Mouse (Mus musculus) limb, embryonic 13.5 days (tissue): ENCODE data around the gene Hes7. TPM values are rescaled to one million over a fixed set of nuclear protein-coding genes. Genes with fewer than 3 reads are reported as not detected.

Experiments used
- ATAC-seq: fragments of 200-750 bp; cut with Nextera tagmentation; 2 replicates; pipeline ENCODE4 v1.8.0; 2017; ENCODE audit warnings: low read depth, moderate number of reproducible peaks, moderate TSS enrichment; ENCODE audit not compliant: low FRiP score
- H3K27ac ChIP-seq: fragments of 300-500 bp; sonication (generic); 2 replicates; pipeline ENCODE4 v1.5.1; 2015; ENCODE audit warnings: inconsistent platforms, mild to moderate bottlenecking, moderate library complexity
- H3K27me3 ChIP-seq: fragments of 300-500 bp; sonication (generic); 2 replicates; pipeline ENCODE4 v1.6.1; 2015; ENCODE audit warnings: mild to moderate bottlenecking, inconsistent platforms
- H3K36me3 ChIP-seq: fragments of 300-500 bp; sonication (generic); 2 replicates; pipeline ENCODE4 v1.6.1; 2015; ENCODE audit warnings: inconsistent platforms, mild to moderate bottlenecking, moderate library complexity
- H3K4me1 ChIP-seq: fragments of 300-500 bp; sonication (generic); 2 replicates; pipeline ENCODE4 v1.6.1; 2015; ENCODE audit warnings: inconsistent platforms
- H3K4me2 ChIP-seq: fragments of 300-500 bp; sonication (generic); replicated peaks from 2 replicates; pipeline ENCODE4 v1.6.1; 2015; ENCODE audit warnings: inconsistent platforms, mild to moderate bottlenecking, moderate library complexity
- H3K4me3 ChIP-seq: fragments of 300-500 bp; sonication (generic); 2 replicates; pipeline ENCODE4 v1.5.1; 2015; ENCODE audit warnings: moderate library complexity, mild to moderate bottlenecking, inconsistent platforms
- H3K9ac ChIP-seq: fragments of 300-500 bp; sonication (generic); 2 replicates; pipeline ENCODE4 v1.6.1; 2015; ENCODE audit warnings: mild to moderate bottlenecking, inconsistent platforms
- H3K9me3 ChIP-seq: fragments of 300-500 bp; sonication (generic); 2 replicates; pipeline ENCODE4 v1.6.1; 2016; ENCODE audit warnings: inconsistent platforms
- WGBS: fragments of 180-500 bp; shearing (Covaris S2); methylation state at CpG from one replicate; pipeline ENCODE4 v1.1.7; 2015; 5-methylcytosine and 5-hydroxymethylcytosine counted together
- polyA plus RNA-seq: library from polyadenylated mRNA; unstranded; fragments of >200 nt; fragmentation: Nextera tagmentation; extraction: Ambion mirVana; gene quantifications from 2 replicates; pipeline ENCODE4 v1.2.1, GENCODE M21; 2015

Gene Hes7
- polyA plus RNA-seq, result 0.74 and 1.2 TPM in 2 replicates

DNA sequence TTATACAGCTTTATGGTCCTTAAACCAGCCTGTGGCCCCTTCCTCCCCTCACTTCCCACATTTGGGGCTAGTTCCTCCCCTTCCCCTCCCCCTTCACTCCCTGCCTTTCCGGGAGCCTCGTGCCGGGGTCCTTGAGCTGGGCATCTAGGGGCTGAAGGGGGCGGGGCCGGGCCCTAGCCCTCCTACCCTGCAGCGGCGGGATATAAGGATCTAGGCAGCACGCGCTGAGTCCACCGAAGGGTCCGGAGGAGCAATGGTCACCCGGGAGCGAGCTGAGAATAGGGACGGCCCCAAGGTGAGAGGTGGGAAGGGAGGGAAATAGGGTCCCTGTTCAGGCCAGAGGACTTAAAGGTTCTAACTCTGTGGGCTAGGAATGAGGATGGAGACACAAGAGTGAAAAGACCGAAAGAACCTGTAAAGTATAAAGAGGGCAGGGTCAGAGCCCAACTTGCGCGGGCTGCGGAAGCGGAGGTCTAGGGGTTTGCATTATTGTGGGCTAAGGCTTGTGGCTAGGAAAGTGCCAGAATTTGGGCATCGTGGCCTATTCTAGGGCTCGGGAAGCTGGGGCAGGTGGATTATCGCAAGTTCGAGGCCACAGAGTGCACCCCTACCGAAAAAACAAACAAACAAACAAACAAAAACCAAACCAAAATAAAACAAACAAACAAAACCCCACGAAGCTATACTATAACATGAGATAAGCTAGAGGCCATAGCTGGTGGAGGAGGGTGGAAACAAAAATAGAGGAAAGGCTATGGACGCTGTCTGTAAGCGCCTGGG, at the start of gene Hes7:
Hes7 (plus strand) TSS at position 184 of the 780 bp plus-strand sequence.
- Histone ChIP-seq H3K9me3 (no peaks in the 10 kb centered on the region), H3K9ac (peak within 1 kb of the TSS; percentile 79), H3K36me3 (no peaks in the 10 kb centered on the region), H3K4me2 (peak within 1 kb of the TSS; percentile 92), H3K4me3 (peak within 1 kb of the TSS; percentile 82), H3K4me1 (peaks cover 31% of the 10 kb centered on the region), H3K27me3 (peaks cover 17% of the 10 kb centered on the region), H3K27ac (no peak within 1 kb of the TSS)
- 2% methylated on average over 27 of the region's 27 CpGs for WGBS
- ATAC-seq, result no peak

DNA sequence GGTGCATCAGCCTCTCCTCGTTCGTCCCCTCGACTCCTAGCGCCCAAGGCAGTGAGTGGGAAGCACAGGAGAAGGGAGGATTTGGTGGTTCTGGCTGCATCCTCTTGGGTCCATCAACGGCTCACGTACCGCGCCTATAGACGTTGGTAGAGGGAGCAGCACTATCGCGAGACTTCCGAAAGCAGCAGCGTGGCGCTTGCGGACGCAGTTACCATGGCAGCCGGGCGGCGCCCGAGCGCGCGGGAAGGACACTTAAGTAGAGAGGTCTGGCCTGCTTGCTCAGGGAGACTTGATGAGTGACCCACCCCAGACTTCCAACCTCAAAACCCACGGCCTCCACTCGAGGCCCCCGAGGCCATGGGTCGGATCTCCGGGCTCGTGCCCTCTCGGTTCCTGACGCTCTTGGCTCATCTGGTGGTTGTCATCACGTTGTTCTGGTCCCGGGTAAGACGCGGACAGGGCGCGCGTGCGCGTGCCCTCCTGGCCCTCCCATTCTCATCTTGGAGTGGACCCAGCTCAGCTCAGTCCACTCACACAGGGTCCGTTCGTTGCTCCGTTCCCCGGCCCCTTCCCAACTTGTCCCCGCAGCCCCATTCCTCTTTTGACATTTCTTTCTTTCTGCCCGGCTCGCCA, 49.5 kb upstream of the Hes7 start, which contains the start of gene Tmem107:
Tmem107 (plus strand) TSS at position 217 of the 633 bp plus-strand sequence.
- Histone ChIP-seq H3K9ac (peak within 1 kb of the TSS; percentile 88), H3K27me3 (no peaks in the 10 kb centered on the region), H3K4me3 (peak within 1 kb of the TSS; percentile 58), H3K4me1 (peaks cover 34% of the 10 kb centered on the region), H3K4me2 (peak within 1 kb of the TSS; percentile 79), H3K27ac (peak within 1 kb of the TSS; percentile 93), H3K36me3 (no peaks in the 10 kb centered on the region), H3K9me3 (no peaks in the 10 kb centered on the region)
- WGBS, result under 1% methylated on average over 47 of the region's 47 CpGs
- ATAC-seq, result peak; percentile 91

DNA sequence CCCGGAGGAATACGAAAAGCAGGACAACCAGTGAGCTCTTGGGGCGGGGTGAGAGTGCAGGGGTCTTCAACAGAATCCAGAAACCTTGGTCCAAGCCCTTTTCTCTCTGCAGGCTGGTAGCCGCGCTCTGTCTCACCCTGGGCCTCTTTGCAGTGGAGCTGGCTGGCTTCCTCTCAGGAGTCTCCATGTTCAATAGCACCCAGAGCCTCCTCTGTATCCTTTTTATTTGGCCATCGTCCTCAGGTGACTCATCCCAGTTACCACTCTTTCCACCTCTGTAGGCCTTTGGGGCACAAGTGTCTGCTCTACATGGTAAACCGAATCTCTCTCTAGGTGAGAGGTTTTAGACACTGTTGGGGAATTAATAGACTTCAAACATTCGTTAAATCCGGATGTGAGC, 48.9 kb upstream of the Hes7 start:
- 22% methylated on average over 9 of the region's 9 CpGs for WGBS
- H3K9ac ChIP-seq, result peak overlapping the region; percentile 88

DNA sequence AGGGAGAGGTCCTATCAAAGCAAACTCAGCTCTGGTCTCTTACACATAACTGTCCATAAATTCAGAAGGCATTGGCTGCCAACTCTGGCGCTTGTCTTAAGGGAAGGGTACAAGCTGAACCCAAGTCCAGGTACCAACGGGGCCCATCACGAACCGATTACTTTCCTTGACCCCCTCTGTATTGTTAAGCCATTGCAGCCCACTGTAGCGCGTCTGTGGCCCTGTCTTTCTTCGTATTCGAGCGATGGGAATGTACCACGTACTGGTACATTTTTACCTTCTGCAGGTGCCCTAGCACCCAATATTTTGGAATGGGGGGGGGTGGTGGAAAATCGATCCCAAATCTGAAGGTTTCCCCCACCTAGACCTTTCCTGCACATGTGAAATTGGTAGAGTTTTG, 48.0 kb upstream of the Hes7 start:
- Histone ChIP-seq H3K4me2 (peak overlapping the region; percentile 60), H3K27me3 (no peaks in the 10 kb centered on the region), H3K27ac (no peak overlapping the region), H3K9ac (peak overlapping the region; percentile 51; the same call in 1 of the 2 replicates), H3K4me3 (peak overlapping the region; percentile 30), H3K4me1 (peaks cover 24% of the 10 kb centered on the region), H3K36me3 (no peaks in the 10 kb centered on the region), H3K9me3 (no peaks in the 10 kb centered on the region)
- 84% methylated on average over 11 of the region's 11 CpGs for WGBS
- ATAC-seq, result no peak

More for the DNA sequence above, 48.9 kb upstream of the Hes7 start:
- peaks cover 29% of the 10 kb centered on the region for H3K4me1 ChIP-seq
- H3K27me3 ChIP-seq, result no peaks in the 10 kb centered on the region
- no peaks in the 10 kb centered on the region for H3K36me3 ChIP-seq
- ATAC-seq, result no peak
- peak overlapping the region; percentile 58 for H3K4me3 ChIP-seq
- H3K27ac ChIP-seq, result peak overlapping the region; percentile 93; the same call in 1 of the 2 replicates
- peak overlapping the region; percentile 79 for H3K4me2 ChIP-seq
- H3K9me3 ChIP-seq, result no peaks in the 10 kb centered on the region

DNA sequence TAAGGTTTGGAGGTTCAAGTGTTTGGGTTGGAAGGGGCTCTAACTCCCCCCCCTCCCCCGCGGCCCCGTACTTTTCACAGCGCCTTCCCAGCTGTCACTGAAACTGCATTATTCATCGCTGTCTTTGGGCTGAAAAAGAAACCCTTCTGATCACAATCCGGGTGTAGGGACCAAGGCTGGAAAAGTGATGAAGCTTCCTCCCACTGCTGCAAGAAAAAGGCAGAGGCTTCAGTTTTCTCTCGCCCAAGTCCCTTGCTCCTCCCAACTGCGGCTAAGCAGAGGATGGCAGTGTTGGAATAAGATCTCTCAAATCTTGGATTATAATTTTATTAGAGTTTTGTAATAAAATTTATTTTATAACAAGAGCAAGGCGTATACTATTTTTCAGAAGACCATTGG, 47.5 kb upstream of the Hes7 start:
- Histone ChIP-seq H3K4me3 (peak overlapping the region; percentile 30), H3K9ac (peak overlapping the region; percentile 51), H3K36me3 (no peaks in the 10 kb centered on the region), H3K4me2 (peak overlapping the region; percentile 60), H3K4me1 (peaks cover 24% of the 10 kb centered on the region), H3K27me3 (no peaks in the 10 kb centered on the region), H3K9me3 (no peaks in the 10 kb centered on the region), H3K27ac (peak overlapping the region; percentile 82; the same call in 1 of the 2 replicates)
- no peak for ATAC-seq
- 8% methylated on average over 9 of the region's 9 CpGs for WGBS

DNA sequence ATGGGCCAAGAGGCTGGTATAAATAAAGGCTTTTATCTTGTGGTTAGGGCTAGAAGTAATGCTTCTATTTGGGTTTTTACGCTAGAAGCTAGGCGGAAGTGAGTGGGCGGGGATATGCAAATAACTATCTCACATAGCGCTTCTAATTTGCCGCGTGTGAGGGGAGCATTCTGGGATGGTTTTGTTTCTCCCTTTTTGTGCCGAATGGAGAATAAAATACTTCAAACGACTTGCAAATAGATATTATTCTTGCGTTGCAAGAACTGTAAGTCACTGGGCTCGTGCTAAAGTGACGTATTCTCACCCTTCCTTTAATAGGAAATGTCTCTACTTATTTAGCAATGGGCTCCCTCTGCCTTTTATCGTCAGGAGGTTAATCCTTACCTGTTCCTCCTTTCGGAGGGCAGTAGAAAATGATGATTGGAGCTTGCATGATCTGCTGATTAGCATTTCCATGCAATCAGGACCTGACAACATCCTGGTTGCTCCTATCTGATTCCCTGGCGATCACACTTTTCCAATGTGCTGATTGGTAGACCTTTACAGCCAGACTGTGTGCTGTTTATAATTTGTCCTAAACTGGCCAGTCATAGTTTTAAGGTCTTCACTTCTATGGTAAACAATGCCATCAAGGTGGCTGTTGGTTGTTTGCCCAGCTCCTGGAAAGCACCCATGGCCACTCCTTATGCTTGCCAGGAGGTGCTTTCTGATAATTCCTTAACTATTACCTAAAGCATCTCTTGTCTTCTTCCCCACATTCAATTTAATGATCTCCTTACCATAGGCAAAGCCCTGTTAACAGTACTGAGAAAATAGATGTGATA, 46.9 kb upstream of the Hes7 start:
- peak; percentile 64 for ATAC-seq
- H3K9ac ChIP-seq, result peak overlapping the region; percentile 52; the same call in 1 of the 2 replicates
- peak overlapping the region; percentile 60 for H3K4me2 ChIP-seq
- peak overlapping the region; percentile 30 for H3K4me3 ChIP-seq
- no peaks in the 10 kb centered on the region for H3K9me3 ChIP-seq
- peak overlapping the region; percentile 82 for H3K27ac ChIP-seq
- under 1% methylated on average over 14 of the region's 14 CpGs for WGBS
- peaks cover 24% of the 10 kb centered on the region for H3K4me1 ChIP-seq
- H3K36me3 ChIP-seq, result no peaks in the 10 kb centered on the region
- no peaks in the 10 kb centered on the region for H3K27me3 ChIP-seq

DNA sequence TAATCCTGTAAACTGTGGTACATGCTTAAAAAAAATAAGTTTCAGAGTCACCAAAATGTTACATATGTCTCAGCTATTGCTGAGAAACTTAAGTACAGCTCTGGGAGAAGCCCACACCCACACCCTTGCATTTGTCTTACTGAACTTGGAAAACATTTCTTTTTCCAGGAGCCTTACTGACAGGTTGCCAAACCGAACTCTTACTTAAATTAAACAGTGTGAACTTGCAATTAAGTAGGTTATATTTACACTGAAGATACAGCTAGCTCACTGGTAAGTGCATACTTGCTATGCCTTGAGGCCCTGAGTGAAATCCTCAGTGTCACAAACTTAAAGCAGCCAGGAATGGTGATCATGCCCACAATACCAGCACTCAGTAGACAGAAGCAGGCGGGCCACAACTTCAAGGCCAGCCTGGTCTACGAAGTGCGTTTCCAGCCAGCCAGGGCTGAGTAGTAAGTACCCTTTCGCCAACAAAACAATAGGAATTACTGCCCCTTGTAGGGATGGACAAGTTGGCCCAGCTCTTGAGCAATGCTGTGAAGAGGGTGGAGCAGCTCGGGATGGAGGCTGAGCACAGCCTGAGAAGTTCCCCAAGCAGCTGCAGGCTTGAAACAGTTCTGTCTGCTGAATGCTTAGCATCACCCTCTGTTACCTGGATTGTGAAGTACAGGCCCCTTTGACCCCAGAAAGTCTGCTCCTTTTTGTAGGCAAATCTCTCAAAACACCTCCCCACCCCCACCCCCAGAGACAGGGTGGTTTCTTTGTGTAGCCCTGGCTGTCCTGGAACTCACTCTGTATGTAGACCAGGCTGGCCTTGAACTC, 46.0 kb upstream of the Hes7 start:
- Histone ChIP-seq H3K27ac (peak overlapping the region; percentile 82), H3K36me3 (no peaks in the 10 kb centered on the region), H3K9me3 (no peaks in the 10 kb centered on the region), H3K4me1 (peaks cover 24% of the 10 kb centered on the region), H3K4me3 (no peak overlapping the region), H3K27me3 (no peaks in the 10 kb centered on the region), H3K9ac (no peak overlapping the region), H3K4me2 (0 out of 2 replicates have a peak overlapping the region, but pooled peaks have one; percentile 60)
- 42% methylated on average over 6 of the region's 6 CpGs for WGBS
- no peak for ATAC-seq

DNA sequence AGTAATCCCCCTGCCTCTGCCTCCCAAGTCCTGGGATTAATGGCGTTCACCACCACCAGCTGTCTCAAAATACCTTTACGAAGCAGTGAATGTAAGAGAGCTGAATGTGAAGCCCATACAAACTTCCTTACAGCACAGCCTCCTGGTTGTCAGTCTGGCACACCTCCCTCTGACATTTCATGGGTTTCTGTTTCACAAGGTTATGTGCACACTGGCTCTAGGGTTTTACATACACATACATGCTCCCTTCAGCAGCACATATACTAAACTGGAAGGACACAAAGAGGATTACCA, 45.5 kb upstream of the Hes7 start:
- Histone ChIP-seq H3K27ac (peak overlapping the region; percentile 82), H3K9me3 (no peaks in the 10 kb centered on the region), H3K4me2 (no peak overlapping the region), H3K4me1 (peaks cover 24% of the 10 kb centered on the region), H3K36me3 (no peaks in the 10 kb centered on the region), H3K4me3 (no peak overlapping the region), H3K9ac (no peak overlapping the region), H3K27me3 (no peaks in the 10 kb centered on the region)
- ATAC-seq, result no peak
- WGBS, result 43% methylated on average over 2 of the region's 2 CpGs

DNA sequence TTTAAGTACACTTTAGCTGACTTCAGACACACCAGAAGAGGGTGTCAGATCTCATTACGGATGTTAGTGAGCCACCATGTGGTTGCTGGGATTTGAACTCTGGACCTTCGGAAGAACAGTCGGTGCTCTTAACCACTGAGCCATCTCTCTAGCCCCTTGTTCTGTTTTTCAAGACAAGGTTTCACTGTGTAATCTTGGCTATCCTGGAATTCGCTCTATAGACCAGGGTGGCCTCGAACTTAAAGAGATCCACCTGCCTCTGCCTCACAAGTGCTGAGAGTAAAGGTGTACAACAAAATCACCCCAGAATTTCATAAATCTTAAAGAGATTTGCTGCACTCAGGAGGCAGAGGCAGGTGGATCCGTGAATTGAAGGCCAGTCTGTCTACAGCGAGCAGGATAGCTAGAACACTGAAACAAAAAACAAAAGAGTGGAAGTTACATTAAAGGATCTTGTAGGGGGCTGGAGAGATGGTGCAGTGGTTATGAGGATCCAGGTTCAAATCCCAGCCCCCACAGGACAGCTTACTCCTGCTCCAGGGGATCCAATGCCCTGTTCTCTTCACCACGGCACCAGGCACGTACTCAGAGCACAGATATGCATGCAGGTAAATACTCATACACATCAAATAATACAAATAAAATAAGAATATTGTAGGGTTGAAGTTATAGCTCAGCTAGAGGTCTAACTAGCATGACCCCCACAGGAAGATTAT, 44.3 kb upstream of the Hes7 start:
- no peaks in the 10 kb centered on the region for H3K36me3 ChIP-seq
- H3K4me1 ChIP-seq, result peaks cover 24% of the 10 kb centered on the region
- H3K9ac ChIP-seq, result no peak overlapping the region
- no peak overlapping the region for H3K4me3 ChIP-seq
- no peak overlapping the region for H3K4me2 ChIP-seq
- ATAC-seq, result no peak
- H3K27me3 ChIP-seq, result no peaks in the 10 kb centered on the region
- no peak overlapping the region for H3K27ac ChIP-seq
- no peaks in the 10 kb centered on the region for H3K9me3 ChIP-seq
- WGBS, result 50% methylated on average over 9 of the region's 9 CpGs

DNA sequence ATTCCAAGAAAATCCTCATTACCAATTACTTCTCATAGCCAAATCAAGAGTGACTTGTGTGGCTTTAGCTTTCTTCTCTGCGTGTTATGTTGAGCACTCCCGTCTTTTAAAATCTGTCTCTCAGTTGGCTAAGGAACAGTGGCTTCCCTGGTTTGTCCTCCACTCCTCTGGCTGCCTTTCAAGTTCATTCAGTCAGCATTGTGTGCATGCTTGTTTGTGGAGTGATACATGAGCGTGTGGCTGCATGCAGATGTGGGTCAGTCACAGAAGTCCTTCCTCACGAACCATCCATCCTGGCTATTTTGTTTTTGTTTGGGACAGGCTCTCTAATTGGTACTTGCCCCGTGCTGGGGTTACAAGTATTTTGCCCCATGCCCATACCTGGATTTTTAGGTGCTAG, 43.6 kb upstream of the Hes7 start:
- H3K4me1 ChIP-seq, result peaks cover 18% of the 10 kb centered on the region
- 75% methylated on average over 5 of the region's 5 CpGs for WGBS
- no peaks in the 10 kb centered on the region for H3K9me3 ChIP-seq
- H3K27me3 ChIP-seq, result no peaks in the 10 kb centered on the region
- no peak overlapping the region for H3K4me3 ChIP-seq
- no peak overlapping the region for H3K27ac ChIP-seq
- no peak for ATAC-seq
- H3K4me2 ChIP-seq, result no peak overlapping the region
- H3K36me3 ChIP-seq, result no peaks in the 10 kb centered on the region
- no peak overlapping the region for H3K9ac ChIP-seq

DNA sequence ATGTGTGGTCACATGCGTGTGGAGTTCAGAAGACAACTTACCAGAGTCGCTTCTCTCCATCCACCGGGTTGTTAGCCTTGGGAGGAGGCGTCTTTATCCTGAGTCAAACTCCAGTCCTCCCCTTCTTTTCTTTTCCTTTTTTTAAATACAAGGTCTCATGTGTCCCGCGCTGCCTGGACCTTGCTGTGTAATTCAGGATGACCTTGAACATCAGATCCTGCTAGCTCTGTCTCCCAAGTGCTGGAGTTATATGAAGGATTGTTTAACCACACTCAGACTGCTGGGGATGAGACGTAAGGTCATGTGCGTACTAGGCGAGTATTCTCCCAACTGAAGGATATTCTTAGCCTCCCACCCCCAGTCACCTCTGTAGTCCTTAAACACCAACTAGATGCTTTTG, 42.9 kb upstream of the Hes7 start:
- H3K9ac ChIP-seq, result no peak overlapping the region
- H3K9me3 ChIP-seq, result no peaks in the 10 kb centered on the region
- H3K4me2 ChIP-seq, result no peak overlapping the region
- peaks cover 10% of the 10 kb centered on the region for H3K4me1 ChIP-seq
- no peak overlapping the region for H3K4me3 ChIP-seq
- H3K27ac ChIP-seq, result no peak overlapping the region
- no peak for ATAC-seq
- H3K36me3 ChIP-seq, result no peaks in the 10 kb centered on the region
- no peaks in the 10 kb centered on the region for H3K27me3 ChIP-seq
- 83% methylated on average over 9 of the region's 9 CpGs for WGBS
